Mouse (Mus musculus) liver, embryonic 14.5 days (tissue): ENCODE data around the gene Cela1. TPM values are rescaled to one million over a fixed set of nuclear protein-coding genes. Genes with fewer than 3 reads are reported as not detected.

Source experiments
- ATAC-seq: fragments of 200-750 bp; cut with Nextera tagmentation; 2 replicates; pipeline ENCODE4 v1.8.0; 2017; ENCODE audit warnings: moderate number of reproducible peaks, mild to moderate bottlenecking, moderate library complexity; ENCODE audit not compliant: insufficient read depth
- DNase-seq, 3 experiments: peaks; one replicate each; pipeline ENCODE4 v3.0.0-alpha.2; 2012 to 2013; ENCODE audit warnings: low read depth in 3 of 3, low spot score in 3 of 3
- H3K27ac ChIP-seq: fragments of 300-500 bp; sonication (generic); 2 replicates; pipeline ENCODE4 v1.5.1; 2014; ENCODE audit warnings: moderate library complexity, mild to moderate bottlenecking, control low read depth, inconsistent platforms
- H3K27me3 ChIP-seq: fragments of 300-500 bp; sonication (generic); 2 replicates; pipeline ENCODE4 v1.6.1; 2014; ENCODE audit warnings: mild to moderate bottlenecking, low read length, moderate library complexity; ENCODE audit not compliant: control insufficient read depth, insufficient read depth
- H3K36me3 ChIP-seq: fragments of 300-500 bp; sonication (generic); replicated peaks from 2 replicates; pipeline ENCODE4 v1.6.1; 2014; ENCODE audit warnings: low read depth; ENCODE audit not compliant: control insufficient read depth, insufficient read depth
- H3K4me1 ChIP-seq, 2 experiments: fragments of 200-500 bp in 1 of 2; fragments of 300-500 bp in 1 of 2; sonication (generic) in 1 of 2; replicated peaks; 2 replicates each; pipeline ENCODE4 v1.6.1; 2012 to 2014; ENCODE audit warnings: antibody characterized with exemption in 1 of 2, inconsistent platforms in 1 of 2, low read length in 1 of 2; ENCODE audit not compliant: control insufficient read depth in 2 of 2, insufficient read depth in 2 of 2
- H3K4me2 ChIP-seq: fragments of 300-500 bp; sonication (generic); 2 replicates; pipeline ENCODE4 v1.6.1; 2014; ENCODE audit warnings: low read depth, mild to moderate bottlenecking, control low read depth, moderate library complexity
- H3K4me3 ChIP-seq, 2 experiments: fragments of 200-500 bp in 1 of 2; fragments of 300-500 bp in 1 of 2; sonication (generic) in 1 of 2; 2 replicates each; pipeline ENCODE4 v1.5.1; 2012 to 2014; ENCODE audit warnings: low read depth in 2 of 2, low read length in 2 of 2, mild to moderate bottlenecking in 2 of 2, control low read depth in 1 of 2, inconsistent platforms in 1 of 2, moderate library complexity in 1 of 2; ENCODE audit not compliant: insufficient read depth in 1 of 2
- H3K9ac ChIP-seq: fragments of 300-500 bp; sonication (generic); replicated peaks from 2 replicates; pipeline ENCODE4 v1.6.1; 2014; ENCODE audit warnings: mild to moderate bottlenecking, control low read depth, moderate library complexity
- H3K9me3 ChIP-seq: fragments of 300-500 bp; sonication (generic); 2 replicates; pipeline ENCODE4 v1.6.1; 2016; ENCODE audit warnings: low read length, mixed read lengths; ENCODE audit not compliant: control insufficient read depth
- CTCF ChIP-seq: IDR thresholded peaks from 2 replicates; pipeline ENCODE4 v1.5.1; 2016; ENCODE audit warnings: antibody characterized with exemption, low read depth, control low read depth
- EP300 ChIP-seq: IDR thresholded peaks from 2 replicates; pipeline ENCODE4 v1.6.1; 2016; ENCODE audit warnings: antibody characterized with exemption, low read depth
- WGBS: fragments of 180-500 bp; shearing (Covaris S2); extraction: QIAGEN DNeasy Blood & Tissue Kit; methylation state at CpG from one replicate; pipeline ENCODE4 v1.1.7; 2014; ENCODE audit not compliant: insufficient replicate concordance; 5-methylcytosine and 5-hydroxymethylcytosine counted together
- polyA plus RNA-seq, 2 experiments: library from polyadenylated mRNA; depleted of rRNA in 1 of 2; stranded (reverse) in 1 of 2; unstranded in 1 of 2; fragments of >200 nt; fragmentation: Nextera tagmentation in 1 of 2; extraction: Ambion mirVana in 1 of 2; gene quantifications; 2 replicates each; pipeline versions ENCODE4 v1.2.1 to v1.2.3; 2012 to 2014

The Cela1 gene
- polyA plus RNA-seq, 2 experiments, result 8.1 to 13.8 TPM

DNA sequence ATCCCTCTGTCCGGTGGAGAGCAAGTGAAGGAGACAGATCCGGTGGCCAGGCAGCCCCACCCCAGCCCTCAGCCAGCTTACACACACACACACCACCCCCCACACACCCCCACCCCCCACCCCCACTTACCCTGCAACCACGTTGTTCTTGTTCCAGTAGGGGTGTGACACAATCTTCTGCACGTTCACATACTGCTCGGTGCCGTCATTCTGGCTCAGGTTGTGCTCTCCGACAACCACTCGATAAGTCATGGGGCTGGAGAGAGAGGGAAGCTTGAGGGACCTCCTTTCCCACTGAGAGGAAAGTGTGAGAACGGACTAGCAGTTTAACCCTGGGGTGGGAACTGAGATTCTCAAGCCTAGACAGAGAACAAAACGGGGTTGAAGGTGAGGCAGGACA is 3.3 kb downstream of the Cela1 start:
- H3K4me1 ChIP-seq, result peaks cover 10 to 43% of the 10 kb centered on the region in 2 experiments
- no peak overlapping the region for H3K27ac ChIP-seq
- no peaks in the 10 kb centered on the region for H3K27me3 ChIP-seq
- no peak overlapping the region for H3K4me3 ChIP-seq
- H3K36me3 ChIP-seq, result no peaks in the 10 kb centered on the region
- no peak overlapping the region for H3K9ac ChIP-seq
- DNase-seq (no peak), ATAC-seq (no peak)
- WGBS, result 52% methylated on average over 10 of the region's 10 CpGs
- H3K9me3 ChIP-seq, result no peaks in the 10 kb centered on the region
- no peak overlapping the region for H3K4me2 ChIP-seq
- no peak for TF ChIP-seq EP300
- TF ChIP-seq CTCF, result no peak

DNA sequence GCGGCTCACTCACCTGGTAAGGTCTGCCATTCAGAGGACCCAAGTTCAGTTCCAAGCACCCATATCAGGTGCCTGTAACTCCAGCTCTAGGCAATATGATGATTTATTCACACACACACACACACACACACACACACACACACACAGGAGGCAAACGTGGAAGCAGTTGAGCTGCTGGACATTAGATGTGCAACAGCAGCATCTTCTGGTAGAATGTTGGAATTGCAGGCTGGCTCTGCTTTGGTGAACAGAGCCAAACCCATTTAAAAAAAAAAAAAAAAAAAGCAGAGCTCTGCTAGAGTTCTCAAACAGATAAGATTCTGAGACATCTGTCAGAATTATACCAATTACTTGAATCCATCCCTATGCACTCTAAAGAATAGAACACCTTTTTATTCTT is 4.7 kb downstream of the Cela1 start:
- Histone ChIP-seq H3K9ac (no peak overlapping the region), H3K36me3 (no peaks in the 10 kb centered on the region), H3K27me3 (no peaks in the 10 kb centered on the region), H3K9me3 (no peaks in the 10 kb centered on the region), H3K27ac (no peak overlapping the region), H3K4me3 (no peak overlapping the region), H3K4me2 (no peak overlapping the region), H3K4me1 (peaks cover 10 to 50% of the 10 kb centered on the region in 2 experiments)
- peak; percentile 94 for TF ChIP-seq CTCF
- no peak for TF ChIP-seq EP300
- DNase-seq (peak; percentile 65 to 77 (median 74)), ATAC-seq (0 out of 2 replicates have a peak, but pooled peaks have one; percentile 23)
- 43% methylated on average over 2 of the region's 2 CpGs for WGBS

DNA sequence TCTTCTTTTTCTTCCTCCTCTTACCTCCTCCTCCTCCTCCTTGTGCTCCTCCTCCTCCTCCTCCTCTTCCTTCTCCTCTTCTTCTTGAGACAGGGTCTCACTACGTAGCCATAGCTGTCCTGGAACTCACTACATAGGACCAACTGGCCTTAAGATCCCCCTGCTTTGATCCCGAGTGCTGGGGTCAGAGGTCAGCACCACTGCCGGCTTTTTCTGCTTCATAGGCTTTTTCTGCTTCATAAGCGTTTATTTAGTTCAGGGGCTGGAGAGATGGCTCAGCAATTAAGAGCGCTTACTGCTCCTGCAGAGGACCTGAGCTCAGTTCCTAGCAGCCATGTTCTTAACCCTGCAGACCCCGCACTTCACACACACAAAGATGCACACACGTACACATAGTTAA is 6.0 kb downstream of the Cela1 start:
- no peaks in the 10 kb centered on the region for H3K27me3 ChIP-seq
- H3K4me1 ChIP-seq, result peaks cover 10 to 40% of the 10 kb centered on the region in 2 experiments
- H3K4me3 ChIP-seq, result no peak overlapping the region
- no peak overlapping the region for H3K27ac ChIP-seq
- H3K9ac ChIP-seq, result no peak overlapping the region
- H3K4me2 ChIP-seq, result no peak overlapping the region
- ATAC-seq (no peak), DNase-seq (no peak)
- H3K36me3 ChIP-seq, result no peaks in the 10 kb centered on the region
- no peak for TF ChIP-seq EP300
- no peak for TF ChIP-seq CTCF
- H3K9me3 ChIP-seq, result no peaks in the 10 kb centered on the region
- 57% methylated on average over 7 of the region's 7 CpGs for WGBS

DNA sequence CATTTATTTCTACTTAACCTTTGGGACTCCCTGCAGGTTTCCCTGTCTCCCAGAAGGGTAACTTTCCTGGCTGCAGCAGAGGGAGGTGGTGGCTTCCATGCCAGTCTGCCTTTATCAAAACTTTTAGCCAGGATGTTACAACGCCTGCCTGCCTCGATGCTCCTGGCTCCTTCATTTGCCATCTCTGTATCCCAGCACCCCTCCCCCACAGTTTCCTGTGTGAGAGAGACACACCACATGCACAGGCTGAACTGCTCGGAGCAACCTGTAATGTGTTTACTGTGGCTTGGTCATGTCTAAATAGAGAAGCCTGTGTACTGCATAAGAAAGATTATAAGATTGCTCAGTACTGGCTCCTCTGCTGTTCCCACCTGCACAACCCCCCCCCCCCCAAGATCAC is 7.3 kb downstream of the Cela1 start:
- H3K4me2 ChIP-seq, result no peak overlapping the region
- ATAC-seq (no peak), DNase-seq (no peak)
- H3K36me3 ChIP-seq, result no peaks in the 10 kb centered on the region
- no peak overlapping the region for H3K27ac ChIP-seq
- H3K9me3 ChIP-seq, result no peaks in the 10 kb centered on the region
- no peak overlapping the region for H3K9ac ChIP-seq
- H3K4me3 ChIP-seq, result no peak overlapping the region
- H3K4me1 ChIP-seq, result peaks cover under 1 to 29% of the 10 kb centered on the region in 2 experiments
- 29% methylated on average over 3 of the region's 3 CpGs for WGBS
- no peaks in the 10 kb centered on the region for H3K27me3 ChIP-seq
- no peak for TF ChIP-seq CTCF

DNA sequence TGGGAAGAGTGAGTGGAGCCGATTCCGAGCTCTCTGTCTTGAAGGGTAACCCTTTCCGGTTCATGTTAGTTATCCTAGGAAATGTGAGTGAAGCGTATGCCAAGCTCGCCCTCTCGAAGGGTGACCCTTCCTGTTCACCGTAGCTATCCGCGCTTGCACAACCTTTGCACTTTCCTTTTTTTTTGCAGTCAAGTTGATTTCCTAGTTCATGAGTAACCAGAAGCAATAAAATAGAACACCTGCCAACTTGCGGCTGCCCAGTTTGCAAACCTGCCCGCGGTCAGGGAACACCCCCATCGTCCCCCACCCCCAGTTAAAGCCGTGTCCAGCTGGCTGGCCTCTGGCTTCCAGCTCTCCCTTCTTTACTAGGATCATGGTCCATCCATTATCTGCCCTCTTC is 8.7 kb downstream of the Cela1 start:
- Histone ChIP-seq H3K9ac (no peak overlapping the region), H3K36me3 (no peaks in the 10 kb centered on the region), H3K27ac (no peak overlapping the region), H3K9me3 (no peaks in the 10 kb centered on the region), H3K4me2 (no peak overlapping the region), H3K4me3 (no peak overlapping the region), H3K4me1 (peaks cover 11 to 35% of the 10 kb centered on the region in 2 experiments), H3K27me3 (no peaks in the 10 kb centered on the region)
- no peak for TF ChIP-seq CTCF
- no peak for TF ChIP-seq EP300
- ATAC-seq (no peak), DNase-seq (peak in 2 of 3 experiments; percentile 25 to 26)
- WGBS, result 72% methylated on average over 14 of the region's 14 CpGs
